Mouse (Mus musculus): ENCODE measurements at regions not wholly inside any gene's neighbourhood (a gene's known extent, or its start where the extent isn't known, plus 50 kb on each side); places are given as distances from the start of the nearest gene placed in this dataset.

DNA sequence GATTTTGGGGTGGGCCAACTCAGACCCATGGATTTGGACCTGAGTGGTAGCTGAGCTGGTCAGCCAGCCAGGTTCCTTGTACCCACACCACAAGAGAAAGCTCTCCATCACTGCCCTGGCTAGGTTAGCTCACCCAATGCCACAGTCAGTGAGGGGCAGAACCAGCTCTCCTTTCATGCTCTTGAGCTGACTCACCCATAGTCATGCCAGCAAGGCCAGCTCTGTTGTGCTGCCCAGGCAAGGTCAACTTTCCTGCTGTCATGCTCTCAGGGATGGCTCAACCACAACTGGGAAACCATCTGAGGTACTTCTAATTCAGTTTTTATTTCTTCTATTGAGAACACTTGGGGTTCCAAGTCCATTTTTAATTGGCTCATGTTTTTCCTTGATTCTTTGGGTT is 116.5 kb upstream of the Alkal2 start:
- H3K27me3 ChIP-seq (ENCODE audit: insufficient read depth, low read length) = no peaks in the 10 kb centered on the region
- no peak overlapping the region for H3K9ac ChIP-seq (replicated peaks; ENCODE audit: low read length)
- no peaks in the 10 kb centered on the region for H3K36me3 ChIP-seq (ENCODE audit: insufficient read depth, low read length)
- DNase-seq (ENCODE audit: low spot score) (no peak), ATAC-seq (no peak)
- TF ChIP-seq CTCF (IDR thresholded peaks at IDR 0.05; ENCODE audit: low read depth) = no peak
- H3K27ac ChIP-seq = no peak overlapping the region
- H3K4me2 ChIP-seq (ENCODE audit: low read depth, low read length) = no peak overlapping the region
- H3K4me1 ChIP-seq (ENCODE audit: insufficient read depth, low read length) = no peaks in the 10 kb centered on the region
- no peak overlapping the region for H3K4me3 ChIP-seq (ENCODE audit: low read length)
- H3K9me3 ChIP-seq (ENCODE audit: low read length) = no peaks in the 10 kb centered on the region

DNA sequence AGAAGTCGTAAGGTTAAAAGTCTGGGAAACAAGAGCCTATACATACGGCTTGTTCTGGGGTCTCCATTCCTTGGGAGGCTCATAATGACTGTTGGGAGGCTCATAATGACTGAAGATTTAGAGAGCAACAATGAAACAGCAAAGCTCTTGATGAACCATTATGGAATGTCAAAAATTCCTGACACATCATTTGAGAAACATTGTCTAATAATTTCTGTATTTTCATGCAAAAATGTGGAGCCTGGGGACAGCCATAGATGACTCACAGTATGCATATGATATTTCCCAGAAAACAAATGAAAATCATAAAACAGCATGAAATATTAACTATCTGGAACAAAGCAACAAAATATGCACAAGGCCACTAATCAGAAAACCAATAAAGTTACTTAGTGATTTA is 90.8 kb upstream of the Alkal2 start:
- Histone ChIP-seq H3K9me3 (ENCODE audit: low read length) (no peaks in the 10 kb centered on the region), H3K27me3 (ENCODE audit: insufficient read depth, low read length) (no peaks in the 10 kb centered on the region), H3K36me3 (ENCODE audit: insufficient read depth, low read length) (no peaks in the 10 kb centered on the region), H3K4me2 (ENCODE audit: low read depth, low read length) (no peak overlapping the region), H3K9ac (replicated peaks; ENCODE audit: low read length) (no peak overlapping the region), H3K4me3 (ENCODE audit: low read length) (no peak overlapping the region), H3K4me1 (ENCODE audit: insufficient read depth, low read length) (no peaks in the 10 kb centered on the region), H3K27ac (no peak overlapping the region)
- TF ChIP-seq CTCF (IDR thresholded peaks at IDR 0.05; ENCODE audit: low read depth) = no peak
- ATAC-seq (no peak), DNase-seq (ENCODE audit: low spot score) (no peak)
- WGBS = 93% methylated on average over 2 of the region's 2 CpGs

DNA sequence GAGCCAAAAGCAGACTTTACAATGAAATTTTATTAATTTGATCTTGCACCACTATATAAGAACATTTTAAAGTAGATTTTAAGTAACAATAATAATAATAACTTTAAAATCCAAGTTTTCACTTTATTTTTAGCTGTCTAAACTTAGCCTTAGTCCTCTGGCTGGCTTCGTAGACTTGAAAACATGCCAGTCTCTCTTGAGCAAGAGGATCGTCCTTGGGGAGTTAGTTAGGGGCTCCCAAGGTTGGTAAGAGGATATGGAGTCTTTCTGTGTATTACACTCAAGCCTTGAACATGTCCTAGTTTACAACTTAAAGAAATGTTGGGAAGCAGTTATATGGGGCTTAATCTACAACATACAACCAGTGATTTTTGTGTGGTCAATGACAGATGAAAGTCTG is 68.0 kb upstream of the Alkal2 start:
- H3K27me3 ChIP-seq (ENCODE audit: insufficient read depth, low read length) = no peaks in the 10 kb centered on the region
- no peak overlapping the region for H3K9ac ChIP-seq (replicated peaks; ENCODE audit: low read length)
- no peaks in the 10 kb centered on the region for H3K36me3 ChIP-seq (ENCODE audit: insufficient read depth, low read length)
- ATAC-seq (no peak), DNase-seq (ENCODE audit: low spot score) (no peak)
- H3K4me2 ChIP-seq (ENCODE audit: low read depth, low read length) = no peak overlapping the region
- no peaks in the 10 kb centered on the region for H3K4me1 ChIP-seq (ENCODE audit: insufficient read depth, low read length)
- no peak for TF ChIP-seq CTCF (IDR thresholded peaks at IDR 0.05; ENCODE audit: low read depth)
- H3K9me3 ChIP-seq (ENCODE audit: low read length) = no peaks in the 10 kb centered on the region
- no peak overlapping the region for H3K27ac ChIP-seq
- H3K4me3 ChIP-seq (ENCODE audit: low read length) = no peak overlapping the region
- WGBS = 84% methylated on average over 2 of the region's 2 CpGs

DNA sequence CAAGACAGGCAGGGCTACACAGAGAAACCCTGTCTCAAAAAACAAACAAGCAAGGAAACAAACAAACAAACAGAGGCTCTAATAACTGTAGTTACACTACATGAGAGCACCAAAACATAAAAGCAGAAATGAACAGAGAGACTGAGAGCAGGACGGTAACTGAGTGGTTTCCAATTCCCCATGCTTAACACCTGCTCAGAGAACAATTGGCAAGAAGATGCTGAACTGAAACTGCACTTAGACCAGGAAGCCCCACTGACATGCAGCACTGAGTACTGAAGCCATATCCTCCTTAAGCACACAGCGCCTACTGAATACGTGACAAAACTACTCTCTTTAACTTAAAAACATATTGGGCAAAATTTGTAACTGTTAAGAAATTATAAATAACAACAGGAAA is 52.7 kb upstream of the Alkal2 start:
- Histone ChIP-seq H3K9me3 (ENCODE audit: low read length) (no peaks in the 10 kb centered on the region), H3K9ac (replicated peaks; ENCODE audit: low read length) (no peak overlapping the region), H3K4me3 (ENCODE audit: low read length) (no peak overlapping the region), H3K27ac (no peak overlapping the region), H3K4me1 (ENCODE audit: insufficient read depth, low read length) (no peaks in the 10 kb centered on the region), H3K27me3 (ENCODE audit: insufficient read depth, low read length) (no peaks in the 10 kb centered on the region), H3K36me3 (ENCODE audit: insufficient read depth, low read length) (no peaks in the 10 kb centered on the region), H3K4me2 (ENCODE audit: low read depth, low read length) (no peak overlapping the region)
- no peak for TF ChIP-seq CTCF (IDR thresholded peaks at IDR 0.05; ENCODE audit: low read depth)
- WGBS = 89% methylated on average over 3 of the region's 3 CpGs
- DNase-seq (ENCODE audit: low spot score) (no peak), ATAC-seq (no peak)
